Mouse (Mus musculus) lung, embryonic 16.5 days (tissue): ENCODE results near the gene Rcor3. TPM values are rescaled to one million over a fixed set of nuclear protein-coding genes. Genes with fewer than 3 reads are reported as not detected.

Source experiments
- ATAC-seq: fragments of 200-750 bp; cut with Nextera tagmentation; 2 replicates; pipeline ENCODE4 v1.8.0; 2017; ENCODE audit warnings: low read depth, mild to moderate bottlenecking, moderate library complexity
- H3K27ac ChIP-seq: fragments of 300-500 bp; sonication (generic); 2 replicates; pipeline ENCODE4 v1.5.1; 2014; ENCODE audit warnings: mild to moderate bottlenecking, control low read depth, low read length
- H3K27me3 ChIP-seq: fragments of 300-500 bp; sonication (generic); 2 replicates; pipeline ENCODE4 v1.6.1; 2014; ENCODE audit warnings: low read depth, low read length, mixed read lengths; ENCODE audit not compliant: control insufficient read depth, insufficient read depth
- H3K36me3 ChIP-seq: fragments of 300-500 bp; sonication (generic); 2 replicates; pipeline ENCODE4 v1.6.1; 2014; ENCODE audit warnings: low read length; ENCODE audit not compliant: control insufficient read depth, insufficient read depth
- H3K4me1 ChIP-seq: fragments of 300-500 bp; sonication (generic); replicated peaks from 2 replicates; pipeline ENCODE4 v1.6.1; 2014; ENCODE audit warnings: low read length, mixed read lengths; ENCODE audit not compliant: control insufficient read depth, insufficient read depth
- H3K4me2 ChIP-seq: fragments of 300-500 bp; sonication (generic); 2 replicates; pipeline ENCODE4 v1.6.1; 2014; ENCODE audit warnings: low read depth, low read length, control low read depth
- H3K4me3 ChIP-seq: fragments of 300-500 bp; sonication (generic); 2 replicates; pipeline ENCODE4 v1.5.1; 2014; ENCODE audit warnings: mild to moderate bottlenecking, low read length, control low read depth
- H3K9ac ChIP-seq: fragments of 300-500 bp; sonication (generic); 2 replicates; pipeline ENCODE4 v1.6.1; 2014; ENCODE audit warnings: low read length, control low read depth
- H3K9me3 ChIP-seq: fragments of 300-500 bp; sonication (generic); 2 replicates; pipeline ENCODE4 v1.6.1; 2016; ENCODE audit warnings: low read length; ENCODE audit not compliant: control insufficient read depth
- WGBS: fragments of 180-500 bp; shearing (Covaris S2); extraction: QIAGEN DNeasy Blood & Tissue Kit; methylation state at CpG from one replicate; pipeline ENCODE4 v1.1.7; 2014; 5-methylcytosine and 5-hydroxymethylcytosine counted together
- polyA plus RNA-seq: library from polyadenylated mRNA; unstranded; fragments of >200 nt; fragmentation: Nextera tagmentation; extraction: Ambion mirVana; gene quantifications from 2 replicates; pipeline ENCODE4 v1.2.1, GENCODE M21; 2015

Rcor3 gene
- polyA plus RNA-seq, 1 experiment from 2014 or later = 29.2 TPM

GRCm38 (mm10) chr1:192062682-192063081 is 75.2 kb downstream of the Rcor3 start:
- Histone ChIP-seq H3K9me3 (0 out of 2 replicates have a peak, but pooled peaks cover 3% of the 10 kb centered on the region), H3K36me3 (peaks cover 20% of the 10 kb centered on the region), H3K27ac (no peak overlapping the region), H3K27me3 (no peaks in the 10 kb centered on the region), H3K4me3 (no peak overlapping the region), H3K9ac (no peak overlapping the region), H3K4me1 (peaks cover 8% of the 10 kb centered on the region; the same call in 1 of the 2 replicates), H3K4me2 (no peak overlapping the region)
- WGBS = 81% methylated on average over 14 of the region's 14 CpGs
- no peak for ATAC-seq

GRCm38 (mm10) chr1:192061666-192062306 is 76.1 kb downstream of the Rcor3 start:
- H3K27ac ChIP-seq = peak overlapping the region; percentile 11; the same call in 1 of the 2 replicates
- no peak overlapping the region for H3K4me2 ChIP-seq
- H3K4me1 ChIP-seq = peaks cover 8% of the 10 kb centered on the region; the same call in 1 of the 2 replicates
- H3K9me3 ChIP-seq = 0 out of 2 replicates have a peak, but pooled peaks cover 3% of the 10 kb centered on the region
- no peak overlapping the region for H3K4me3 ChIP-seq
- 31% methylated on average over 4 of the region's 4 CpGs for WGBS
- H3K36me3 ChIP-seq = peaks cover 21% of the 10 kb centered on the region
- no peaks in the 10 kb centered on the region for H3K27me3 ChIP-seq
- H3K9ac ChIP-seq = no peak overlapping the region
- ATAC-seq = peak; percentile 94

GRCm38 (mm10) chr1:192058911-192059310 is 79.0 kb downstream of the Rcor3 start:
- peaks cover 9% of the 10 kb centered on the region for H3K36me3 ChIP-seq
- no peak overlapping the region for H3K4me2 ChIP-seq
- H3K4me3 ChIP-seq = no peak overlapping the region
- H3K9me3 ChIP-seq = 0 out of 2 replicates have a peak, but pooled peaks cover 3% of the 10 kb centered on the region
- peaks cover 8% of the 10 kb centered on the region; the same call in 1 of the 2 replicates for H3K4me1 ChIP-seq
- no peak for ATAC-seq
- no peak overlapping the region for H3K27ac ChIP-seq
- no peak overlapping the region for H3K9ac ChIP-seq
- H3K27me3 ChIP-seq = no peaks in the 10 kb centered on the region
- WGBS = 77% methylated on average over 10 of the region's 10 CpGs

- 0 out of 2 replicates have a peak, but pooled peaks cover 2% of the 10 kb centered on the region for H3K36me3 ChIP-seq
- WGBS = 42% methylated on average over 3 of the region's 3 CpGs
- no peak overlapping the region for H3K4me3 ChIP-seq
- H3K9ac ChIP-seq = no peak overlapping the region
- H3K4me2 ChIP-seq = no peak overlapping the region
- ATAC-seq = no peak
- no peaks in the 10 kb centered on the region for H3K9me3 ChIP-seq
- no peak overlapping the region for H3K27ac ChIP-seq
- H3K27me3 ChIP-seq = no peaks in the 10 kb centered on the region
- H3K4me1 ChIP-seq = no peaks in the 10 kb centered on the region
Measured at GRCm38 (mm10) chr1:192053726-192054125, 84.1 kb downstream of the Rcor3 start.

GRCm38 (mm10) chr1:192052986-192053385 is 84.9 kb downstream of the Rcor3 start:
- 0 out of 2 replicates have a peak, but pooled peaks cover 2% of the 10 kb centered on the region for H3K36me3 ChIP-seq
- no peak overlapping the region for H3K9ac ChIP-seq
- no peak overlapping the region for H3K4me3 ChIP-seq
- H3K9me3 ChIP-seq = no peaks in the 10 kb centered on the region
- H3K4me1 ChIP-seq = no peaks in the 10 kb centered on the region
- H3K27me3 ChIP-seq = no peaks in the 10 kb centered on the region
- 74% methylated on average over 5 of the region's 5 CpGs for WGBS
- H3K27ac ChIP-seq = no peak overlapping the region
- no peak for ATAC-seq
- H3K4me2 ChIP-seq = no peak overlapping the region

GRCm38 (mm10) chr1:192052461-192052860 is 85.4 kb downstream of the Rcor3 start:
- no peak overlapping the region for H3K9ac ChIP-seq

More at GRCm38 (mm10) chr1:192052461-192052860, 85.4 kb downstream of the Rcor3 start:
- no peak overlapping the region for H3K4me3 ChIP-seq
- WGBS = 91% methylated on average over 8 of the region's 8 CpGs
- H3K36me3 ChIP-seq = 0 out of 2 replicates have a peak, but pooled peaks cover 2% of the 10 kb centered on the region
- no peak for ATAC-seq
- no peak overlapping the region for H3K27ac ChIP-seq
- no peaks in the 10 kb centered on the region for H3K27me3 ChIP-seq
- H3K4me2 ChIP-seq = no peak overlapping the region
- H3K4me1 ChIP-seq = no peaks in the 10 kb centered on the region
- no peaks in the 10 kb centered on the region for H3K9me3 ChIP-seq

Other genes with a start within 250 kb of the Rcor3 start
- gene Slc30a1, start 231.3 kb downstream of the Rcor3 start, polyA plus RNA-seq = 1.5 and 1.8 TPM in 2 replicates
- 2.9 and 3.8 TPM in 2 replicates for gene Rd3, start 160.7 kb downstream of the Rcor3 start, polyA plus RNA-seq
- gene Traf5, start 45.5 kb downstream of the Rcor3 start, polyA plus RNA-seq = 21.9 and 23.4 TPM in 2 replicates
- gene Kcnh1, start 52.7 kb upstream of the Rcor3 start, polyA plus RNA-seq = 0.97 and 0.98 TPM in 2 replicates